Mouse (Mus musculus) G1E (cell line): ENCODE data around the gene Dock2.

Experiments used
- CTCF ChIP-seq: IDR thresholded peaks from 2 replicates; pipeline ENCODE4 v1.5.1; 2012; ENCODE audit warnings: low read depth, low read length, inconsistent platforms, mixed read lengths
- GATA1 ChIP-seq: IDR thresholded peaks from 2 replicates; pipeline ENCODE4 v1.6.1; 2012; ENCODE audit warnings: borderline replicate concordance, low read length, inconsistent platforms, mixed read lengths
- GATA2 ChIP-seq: IDR thresholded peaks from 2 replicates; pipeline ENCODE4 v1.6.1; 2012; ENCODE audit warnings: low read depth, low read length, inconsistent platforms, borderline replicate concordance
- TAL1 ChIP-seq: conservative IDR thresholded peaks from 2 replicates; pipeline ENCODE4 v1.6.1; 2012; ENCODE audit warnings: low read depth, low read length, inconsistent platforms, mixed read lengths

DNA sequence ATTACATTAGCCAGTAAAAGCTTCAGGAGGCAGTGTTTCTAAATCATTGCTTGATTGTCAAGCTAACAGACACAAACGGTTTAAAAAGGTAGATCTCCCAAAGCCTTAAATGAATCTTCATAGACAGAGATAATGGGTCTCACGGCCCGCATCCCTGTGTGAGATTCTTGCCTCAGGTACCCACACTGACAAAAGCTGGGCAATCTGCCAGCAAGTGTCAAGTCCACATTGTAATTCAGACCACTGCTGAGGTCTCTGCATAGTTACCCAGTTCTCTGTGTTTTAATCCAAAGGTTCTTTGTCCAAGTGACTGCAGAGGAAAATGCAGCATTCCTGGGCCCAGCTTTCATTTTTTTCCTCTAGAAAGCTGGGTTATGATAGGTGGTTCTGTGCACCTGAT, 315.1 kb downstream of the Dock2 start:
- TF ChIP-seq CTCF (no peak), TAL1 (no peak), GATA1 (no peak), GATA2 (no peak)
